Mouse (Mus musculus) brain, embryonic 14.5 days (tissue): ENCODE measurements around the gene Pno1.

Experiments used
- CTCF ChIP-seq: fragments of 200-500 bp; IDR thresholded peaks from 2 replicates; pipeline ENCODE4 v1.5.1; 2012; ENCODE audit warnings: inconsistent platforms, mild to moderate bottlenecking, moderate library complexity, borderline replicate concordance; ENCODE audit not compliant: insufficient read depth, insufficient read length; ENCODE audit errors: extremely low read depth
- POLR2A ChIP-seq: fragments of 200-500 bp; IDR thresholded peaks from 2 replicates; pipeline ENCODE4 v1.6.1; 2012; ENCODE audit warnings: mild to moderate bottlenecking, inconsistent platforms, borderline replicate concordance; ENCODE audit not compliant: poor library complexity, insufficient read depth, insufficient read length, severe bottlenecking; ENCODE audit errors: extremely low read depth

DNA sequence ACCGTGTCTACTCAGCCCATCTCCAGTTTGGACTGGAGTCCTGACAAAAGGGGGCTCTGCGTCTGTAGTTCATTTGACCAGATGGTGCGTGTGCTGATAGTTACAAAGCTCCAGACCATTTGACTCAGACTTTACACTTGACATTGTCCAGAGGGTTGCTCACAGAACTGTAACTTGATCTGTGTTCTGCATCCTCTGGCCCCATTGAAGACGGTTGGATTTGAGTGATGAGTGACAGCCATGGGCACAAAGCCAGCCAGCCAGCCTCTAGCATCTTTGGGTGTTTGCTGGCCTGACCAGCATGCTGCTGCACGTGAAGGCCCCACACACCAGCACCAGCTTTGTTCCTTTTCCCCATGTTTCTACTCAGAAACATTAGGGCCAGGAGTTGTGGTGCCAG lies 21.4 kb upstream of the Pno1 start:
- TF ChIP-seq CTCF, result no peak
- no peak for TF ChIP-seq POLR2A
